Mouse (Mus musculus) Muller cell, postnatal 12 days (primary cell): ENCODE data around the gene Dmp1.

Experiments used
- DNase-seq: peaks from one replicate; pipeline ENCODE4 v3.0.0-alpha.2; 2015; ENCODE audit errors: inconsistent ontology term

Dmp1 gene

DNA sequence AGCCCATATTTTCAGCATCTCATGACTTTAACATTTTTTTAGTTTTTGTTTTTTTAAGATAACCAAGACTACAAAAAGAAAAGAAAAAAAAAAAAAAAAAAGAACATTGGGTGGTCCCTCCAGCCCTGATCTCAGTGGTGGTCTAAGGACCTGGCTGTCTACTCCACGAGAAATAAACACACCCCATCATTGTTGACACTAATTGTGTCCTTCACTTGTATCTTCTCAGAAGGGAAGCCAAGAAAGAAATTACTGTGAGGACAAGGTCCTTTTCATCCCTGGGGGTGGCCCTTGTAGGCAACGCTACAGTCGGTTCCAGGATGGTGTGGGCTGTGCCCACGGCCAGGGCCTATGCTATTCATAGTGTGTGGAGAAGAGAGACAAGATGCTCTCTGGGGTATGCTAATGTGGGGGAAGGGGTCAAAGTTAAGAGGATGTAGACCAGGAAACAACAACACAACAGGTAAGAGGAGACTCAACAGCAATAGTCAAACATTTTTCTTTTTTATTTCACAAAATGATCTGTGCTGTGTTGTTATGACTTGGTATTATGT, 59.6 kb downstream of the Dmp1 start:
- no peak for DNase-seq

DNA sequence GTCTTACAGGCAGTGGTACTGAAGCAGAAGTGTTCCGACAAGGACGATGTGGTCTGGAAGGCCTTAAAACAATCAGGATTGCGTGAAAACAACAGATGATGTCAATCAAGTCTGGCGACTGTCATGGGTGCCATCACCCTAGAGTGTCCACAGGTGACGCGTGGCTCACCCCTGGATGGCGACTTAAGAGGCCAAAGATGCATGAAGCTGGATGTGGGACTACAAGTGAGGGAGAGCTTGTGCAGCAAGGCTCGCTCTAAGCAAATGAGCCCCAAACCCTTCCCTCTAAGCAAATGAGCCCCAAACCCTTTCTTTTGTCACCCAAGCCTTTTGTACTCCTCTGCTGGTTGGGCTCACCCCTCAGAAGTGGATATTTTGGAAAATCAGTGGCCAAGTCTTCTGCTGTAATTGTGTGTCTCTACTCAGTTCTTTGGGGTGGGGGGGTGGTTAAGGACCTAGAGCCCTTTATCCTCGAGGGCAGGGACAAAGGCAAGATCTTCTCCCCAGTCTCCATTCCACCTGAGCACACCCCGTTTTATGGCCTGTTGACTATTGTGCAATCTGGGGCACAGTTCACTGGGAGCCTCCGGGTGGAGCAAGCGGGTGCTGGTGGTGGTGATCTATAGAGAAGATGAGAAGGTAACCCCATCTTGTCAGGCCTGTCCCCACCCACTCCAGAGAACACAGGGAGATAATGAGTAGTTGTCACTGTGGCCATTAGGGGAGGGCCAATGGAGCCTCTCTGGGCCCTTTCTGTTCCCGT, 60.8 kb downstream of the Dmp1 start:
- DNase-seq, result no peak
